Mouse (Mus musculus): ENCODE results near the gene Lct. TPM values are rescaled to one million over a fixed set of nuclear protein-coding genes. Genes with fewer than 3 reads are reported as not detected.
A peak's percentile ranks its signal among the peaks of the same experiment; 100 is the strongest.

Lct gene
- polyA plus RNA-seq, 1 experiment from 2014 or later = 0.16 TPM

GRCm38 (mm10) chr1:128243996-128244726 is 84.0 kb downstream of the Lct start:
- no peaks in the 10 kb centered on the region for H3K36me3 ChIP-seq (ENCODE audit: control insufficient read depth, insufficient read depth, low read length)
- H3K4me1 ChIP-seq (replicated peaks; ENCODE audit: control insufficient read depth, insufficient read depth, low read length) = no peaks in the 10 kb centered on the region; the same call in 1 of the 2 replicates
- H3K27me3 ChIP-seq (ENCODE audit: control insufficient read depth, insufficient read depth, low read length) = no peaks in the 10 kb centered on the region
- no peaks in the 10 kb centered on the region for H3K9me3 ChIP-seq (ENCODE audit: control insufficient read depth, low read length)
- peak; percentile 99 for DNase-seq (ENCODE audit: low spot score)
- peak overlapping the region; percentile 89 for H3K4me2 ChIP-seq (ENCODE audit: low read depth, low read length, severe bottlenecking)
- H3K4me3 ChIP-seq (ENCODE audit: low read depth, low read length) = peak overlapping the region; percentile 70
- peak; percentile 95 for ATAC-seq (replicated peaks; ENCODE audit: low FRiP score)
- H3K9ac ChIP-seq (ENCODE audit: low read length) = peak overlapping the region; percentile 82
- under 1% methylated on average over 71 of the region's 71 CpGs for WGBS
- H3K27ac ChIP-seq (ENCODE audit: low read depth, low read length) = peak overlapping the region; percentile 43; the same call in 1 of the 2 replicates

- peak; percentile 52 for DNase-seq (ENCODE audit: low spot score)
- H3K9me3 ChIP-seq (ENCODE audit: control insufficient read depth, low read length) = no peaks in the 10 kb centered on the region
- no peaks in the 10 kb centered on the region for H3K27me3 ChIP-seq (ENCODE audit: control insufficient read depth, insufficient read depth, low read length)
- H3K4me3 ChIP-seq (ENCODE audit: low read depth, low read length) = peak within 1 kb of the TSS; percentile 70
- H3K27ac ChIP-seq (ENCODE audit: low read depth, low read length) = peak within 1 kb of the TSS; percentile 43; the same call in 1 of the 2 replicates
- H3K4me1 ChIP-seq (replicated peaks; ENCODE audit: control insufficient read depth, insufficient read depth, low read length) = no peaks in the 10 kb centered on the region; the same call in 1 of the 2 replicates
- peak within 1 kb of the TSS; percentile 82 for H3K9ac ChIP-seq (ENCODE audit: low read length)
- no peaks in the 10 kb centered on the region for H3K36me3 ChIP-seq (ENCODE audit: control insufficient read depth, insufficient read depth, low read length)
- peak; percentile 32 for ATAC-seq (replicated peaks; ENCODE audit: low FRiP score)
- WGBS = 9% methylated on average over 10 of the region's 10 CpGs
- peak within 1 kb of the TSS; percentile 89 for H3K4me2 ChIP-seq (ENCODE audit: low read depth, low read length, severe bottlenecking)
These were observed 84.5 kb downstream of the Lct start, which contains the start of gene Ubxn4 for GRCm38 (mm10) chr1:128243627-128243995. Gene Ubxn4 (plus strand): TSS chr1:128243964.

GRCm38 (mm10) chr1:128235181-128235580 is 92.9 kb downstream of the Lct start:
- H3K9ac ChIP-seq (ENCODE audit: low read length) = no peak overlapping the region
- DNase-seq (ENCODE audit: low spot score) (no peak), ATAC-seq (replicated peaks; ENCODE audit: low FRiP score) (no peak)
- no peaks in the 10 kb centered on the region for H3K9me3 ChIP-seq (ENCODE audit: control insufficient read depth, low read length)
- no peaks in the 10 kb centered on the region for H3K27me3 ChIP-seq (ENCODE audit: control insufficient read depth, insufficient read depth, low read length)
- H3K4me3 ChIP-seq (ENCODE audit: low read depth, low read length) = no peak overlapping the region
- H3K4me1 ChIP-seq (replicated peaks; ENCODE audit: control insufficient read depth, insufficient read depth, low read length) = no peaks in the 10 kb centered on the region
- WGBS = 96% methylated on average over 4 of the region's 4 CpGs
- no peak overlapping the region for H3K27ac ChIP-seq (ENCODE audit: low read depth, low read length)
- H3K4me2 ChIP-seq (ENCODE audit: low read depth, low read length, severe bottlenecking) = no peak overlapping the region
- H3K36me3 ChIP-seq (ENCODE audit: control insufficient read depth, insufficient read depth, low read length) = peaks cover 3% of the 10 kb centered on the region; the same call in 1 of the 2 replicates

Other genes with a start within 250 kb of the Lct start
- 17.7 and 18.7 TPM in 2 replicates for gene Zranb3, start 225.3 kb downstream of the Lct start, polyA plus RNA-seq (2014; fragmentation: Nextera tagmentation; extraction: Ambion mirVana)
- gene R3hdm1, start 225.0 kb downstream of the Lct start, polyA plus RNA-seq (2014; fragmentation: Nextera tagmentation; extraction: Ambion mirVana) = 102 and 110 TPM in 2 replicates
- gene Ubxn4, start 84.4 kb downstream of the Lct start, polyA plus RNA-seq (2014; fragmentation: Nextera tagmentation; extraction: Ambion mirVana) = 59.8 and 72.6 TPM in 2 replicates
- gene Mcm6, start 31.3 kb upstream of the Lct start, polyA plus RNA-seq (2014; fragmentation: Nextera tagmentation; extraction: Ambion mirVana) = 343 and 344 TPM in 2 replicates
- gene Dars, start 89.0 kb upstream of the Lct start, polyA plus RNA-seq (2014; fragmentation: Nextera tagmentation; extraction: Ambion mirVana) = 116 and 130 TPM in 2 replicates

All from forebrain, embryonic 11.5 days (tissue).